Mouse (Mus musculus) heart, postnatal 36 days (tissue): ENCODE data around the gene Olfr921. TPM values are rescaled to one million over a fixed set of nuclear protein-coding genes. Genes with fewer than 3 reads are reported as not detected.

Source experiments
- DNase-seq, 2 experiments: peaks; one replicate each; pipeline ENCODE4 v3.0.0; 2021 to 2022
- intact Hi-C: fragments of 180-260 bp; cut with DNase I; formaldehyde crosslinking; loops from one replicate; pipeline ENCODE4 v1.15.1; 2025
- total RNA-seq, 2 experiments: library from RNA; stranded (reverse); gene quantifications; 2 replicates each; pipeline ENCODE4 v1.2.3; 2021

The Olfr921 gene
- total RNA-seq, result not detected

GRCm38 (mm10) chr9:38772768-38773167 is at the start of gene Olfr921:
Olfr921 (plus strand) TSS chr9:38773068.
- intact Hi-C loops, result no loop called here
- no peak for DNase-seq

GRCm38 (mm10) chr9:38724044-38724443 is 48.8 kb upstream of the Olfr921 start:
- intact Hi-C loops, result no loop called here
- no peak for DNase-seq

- intact Hi-C loops, result no loop called here
- DNase-seq, result no peak
Measured at GRCm38 (mm10) chr9:38728218-38728617, 44.6 kb upstream of the Olfr921 start.

GRCm38 (mm10) chr9:38741408-38741807 is 31.5 kb upstream of the Olfr921 start:
- intact Hi-C loops, result no loop called here
- DNase-seq, result no peak

GRCm38 (mm10) chr9:38744619-38745315 is 28.1 kb upstream of the Olfr921 start:
- DNase-seq, result no peak
- intact Hi-C loops, result no loop called here

GRCm38 (mm10) chr9:38751999-38752398 is 20.9 kb upstream of the Olfr921 start, which contains the start of gene Olfr920:
Olfr920 (plus strand) TSS chr9:38752299.
- no peak for DNase-seq
- intact Hi-C loops, result no loop called here

GRCm38 (mm10) chr9:38792689-38793088 is 19.8 kb downstream of the Olfr921 start:
- intact Hi-C loops, result no loop called here
- DNase-seq, result no peak

- intact Hi-C loops, result no loop called here
- DNase-seq, result no peak
Measured at GRCm38 (mm10) chr9:38805696-38806095, 32.8 kb downstream of the Olfr921 start.

- intact Hi-C loops, result no loop called here
- DNase-seq, result no peak
Measured at GRCm38 (mm10) chr9:38814314-38814713, 41.4 kb downstream of the Olfr921 start, which contains the start of gene Olfr922. Olfr922 (plus strand) TSS chr9:38814614.

- intact Hi-C loops, result no loop called here
- no peak for DNase-seq
Measured at GRCm38 (mm10) chr9:38815458-38815986, 42.7 kb downstream of the Olfr921 start.

GRCm38 (mm10) chr9:38826245-38826644 is 53.4 kb downstream of the Olfr921 start, which contains the start of gene Olfr923:
Olfr923 (plus strand) TSS chr9:38826545.
- DNase-seq, result no peak
- intact Hi-C loops, result no loop called here

Other genes starting within 250 kb of the Olfr921 start
- not detected for gene Olfr910, start 235.2 kb upstream of the Olfr921 start, total RNA-seq
- gene Olfr912, start 192.9 kb upstream of the Olfr921 start, total RNA-seq, result not detected
- gene Olfr913, start 180.3 kb upstream of the Olfr921 start, total RNA-seq, result not detected
- not detected for gene Olfr914, start 168.0 kb upstream of the Olfr921 start, total RNA-seq
- gene Olfr916, start 113.2 kb upstream of the Olfr921 start, total RNA-seq, result not detected
- not detected for gene Olfr917, start 107.2 kb upstream of the Olfr921 start, total RNA-seq
- gene Olfr918, start 98.5 kb upstream of the Olfr921 start, total RNA-seq, result not detected
- gene Olfr919, start 69.4 kb upstream of the Olfr921 start, total RNA-seq, result not detected
- 10 to 100 TPM; 28.7 to 36.1 TPM for gene Vwa5a, start 54.8 kb upstream of the Olfr921 start, total RNA-seq
- under 1 TPM; 0.06 to 0.08 TPM for gene Olfr920, start 20.8 kb upstream of the Olfr921 start, total RNA-seq
- gene Olfr922, start 41.5 kb downstream of the Olfr921 start, total RNA-seq, result not detected
- gene Olfr923, start 53.5 kb downstream of the Olfr921 start, total RNA-seq, result not detected
- not detected for gene Olfr924, start 71.4 kb downstream of the Olfr921 start, total RNA-seq
- not detected for gene Olfr26, start 82.0 kb downstream of the Olfr921 start, total RNA-seq
- gene Olfr926, start 104.1 kb downstream of the Olfr921 start, total RNA-seq, result not detected
- not detected for gene Olfr930, start 156.7 kb downstream of the Olfr921 start, total RNA-seq
- gene Olfr933, start 199.2 kb downstream of the Olfr921 start, total RNA-seq, result not detected
- not detected for gene Olfr934, start 215.2 kb downstream of the Olfr921 start, total RNA-seq
- gene Olfr935, start 226.6 kb downstream of the Olfr921 start, total RNA-seq, result not detected